Mouse (Mus musculus) liver, embryonic 14.5 days (tissue): Measurements from ENCODE around the gene Usp39.

Source experiments
- CTCF ChIP-seq: IDR thresholded peaks from 2 replicates; pipeline ENCODE4 v1.5.1; 2016; ENCODE audit warnings: antibody characterized with exemption, low read depth, control low read depth
- EP300 ChIP-seq: IDR thresholded peaks from 2 replicates; pipeline ENCODE4 v1.6.1; 2016; ENCODE audit warnings: antibody characterized with exemption, low read depth

- TF ChIP-seq CTCF, result no peak
- no peak for TF ChIP-seq EP300
These were observed 22.5 kb upstream of the Usp39 start for GRCm38 (mm10) chr6:72367460-72367974.
